Mouse (Mus musculus) kidney, adult 9 months (tissue): ENCODE data around the gene Gm49322.
"Not testable (repeated sequence)": the region's sequence is repeated elsewhere in the genome, so short reads cannot be mapped to it uniquely, and the experiment has no call there.

Experiments
- DNase-seq: peaks from one replicate; pipeline ENCODE4 v3.0.0; 2022

Gm49322 gene

GRCm38 (mm10) chr10:80613821-80614220, 8.0 kb downstream of the Gm49322 start:
- DNase-seq, result no peak

- peak; percentile 40 for DNase-seq
Measured at GRCm38 (mm10) chr10:80614351-80614750, 8.5 kb downstream of the Gm49322 start.

- DNase-seq, result peak; percentile 69
Measured at GRCm38 (mm10) chr10:80618181-80618580, 12.4 kb downstream of the Gm49322 start.

GRCm38 (mm10) chr10:80619465-80620244, 13.8 kb downstream of the Gm49322 start:
- no peak for DNase-seq

- DNase-seq, result no peak
Measured at GRCm38 (mm10) chr10:80620365-80620764, 14.5 kb downstream of the Gm49322 start.

GRCm38 (mm10) chr10:80620796-80621689, 15.2 kb downstream of the Gm49322 start:
- DNase-seq, result no peak

- DNase-seq, result no peak
Measured at GRCm38 (mm10) chr10:80621690-80621939, 15.8 kb downstream of the Gm49322 start.

GRCm38 (mm10) chr10:80621940-80622660, 16.3 kb downstream of the Gm49322 start:
- peak; percentile 100 for DNase-seq

GRCm38 (mm10) chr10:80622661-80623456, 17.0 kb downstream of the Gm49322 start, which contains the start of gene Csnk1g2:
Csnk1g2 (plus strand) TSS chr10:80622838.
- DNase-seq, result peak; percentile 68

GRCm38 (mm10) chr10:80623457-80624191, 17.8 kb downstream of the Gm49322 start:
- DNase-seq, result peak; percentile 72

- no peak for DNase-seq
Measured at GRCm38 (mm10) chr10:80625764-80626163, 19.9 kb downstream of the Gm49322 start.

GRCm38 (mm10) chr10:80627685-80628084, 21.9 kb downstream of the Gm49322 start:
- no peak for DNase-seq

- no peak for DNase-seq
Measured at GRCm38 (mm10) chr10:80628925-80629324, 23.1 kb downstream of the Gm49322 start.

GRCm38 (mm10) chr10:80635345-80635744, 29.5 kb downstream of the Gm49322 start:
- DNase-seq, result peak; percentile 80

GRCm38 (mm10) chr10:80646936-80647335, 41.1 kb downstream of the Gm49322 start:
- DNase-seq, result peak; percentile 13

GRCm38 (mm10) chr10:80649910-80650309, 44.1 kb downstream of the Gm49322 start:
- DNase-seq, result not testable (repeated sequence)

GRCm38 (mm10) chr10:80650392-80650791, 44.6 kb downstream of the Gm49322 start:
- DNase-seq, result no peak

GRCm38 (mm10) chr10:80653156-80653720, 47.4 kb downstream of the Gm49322 start:
- DNase-seq, result no peak

GRCm38 (mm10) chr10:80654866-80655265, 49.0 kb downstream of the Gm49322 start:
- DNase-seq, result no peak

GRCm38 (mm10) chr10:80655406-80656129, 49.7 kb downstream of the Gm49322 start:
- no peak for DNase-seq
